Mouse (Mus musculus) hindbrain, embryonic 16.5 days (tissue): Measurements from ENCODE around the gene Smg6. TPM values are rescaled to one million over a fixed set of nuclear protein-coding genes. Genes with fewer than 3 reads are reported as not detected.
A peak's percentile ranks its signal among the peaks of the same experiment; 100 is the strongest.

Experiments
- ATAC-seq: fragments of 200-750 bp; cut with Nextera tagmentation; 2 replicates; pipeline ENCODE4 v1.8.0; 2017; ENCODE audit warnings: moderate TSS enrichment, moderate library complexity
- H3K27ac ChIP-seq: fragments of 300-500 bp; sonication (generic); 2 replicates; pipeline ENCODE4 v1.5.1; 2014; ENCODE audit warnings: low read depth, mild to moderate bottlenecking, control low read depth, low read length, moderate library complexity
- H3K27me3 ChIP-seq: fragments of 300-500 bp; sonication (generic); replicated peaks from 2 replicates; pipeline ENCODE4 v1.6.1; 2014; ENCODE audit warnings: low read length; ENCODE audit not compliant: control insufficient read depth, insufficient read depth
- H3K36me3 ChIP-seq: fragments of 300-500 bp; sonication (generic); 2 replicates; pipeline ENCODE4 v1.6.1; 2014; ENCODE audit warnings: mild to moderate bottlenecking, low read length, moderate library complexity, mixed read lengths; ENCODE audit not compliant: control insufficient read depth, insufficient read depth
- H3K4me1 ChIP-seq: fragments of 300-500 bp; sonication (generic); 2 replicates; pipeline ENCODE4 v1.6.1; 2014; ENCODE audit warnings: low read depth, low read length; ENCODE audit not compliant: control insufficient read depth, insufficient read depth
- H3K4me2 ChIP-seq: fragments of 300-500 bp; sonication (generic); 2 replicates; pipeline ENCODE4 v1.6.1; 2014; ENCODE audit warnings: mild to moderate bottlenecking, low read length, control low read depth, moderate library complexity
- H3K4me3 ChIP-seq: fragments of 300-500 bp; sonication (generic); 2 replicates; pipeline ENCODE4 v1.5.1; 2014; ENCODE audit warnings: mild to moderate bottlenecking, low read length, control low read depth, moderate library complexity
- H3K9ac ChIP-seq: fragments of 300-500 bp; sonication (generic); 2 replicates; pipeline ENCODE4 v1.6.1; 2014; ENCODE audit warnings: low read depth, mild to moderate bottlenecking, control low read depth, low read length, moderate library complexity
- H3K9me3 ChIP-seq: fragments of 300-500 bp; sonication (generic); 2 replicates; pipeline ENCODE4 v1.6.1; 2014; ENCODE audit warnings: mild to moderate bottlenecking, low read length, moderate library complexity; ENCODE audit not compliant: control insufficient read depth
- WGBS: fragments of 180-500 bp; shearing (Covaris S2); extraction: QIAGEN DNeasy Blood & Tissue Kit; methylation state at CpG from one replicate; pipeline ENCODE4 v1.1.7; 2014; 5-methylcytosine and 5-hydroxymethylcytosine counted together
- polyA plus RNA-seq: library from polyadenylated mRNA; unstranded; fragments of >200 nt; fragmentation: Nextera tagmentation; extraction: Ambion mirVana; gene quantifications from 2 replicates; pipeline ENCODE4 v1.2.1, GENCODE M21; 2015

Gene Smg6
- polyA plus RNA-seq, 1 experiment from 2014 or later, result 11.6 TPM

DNA sequence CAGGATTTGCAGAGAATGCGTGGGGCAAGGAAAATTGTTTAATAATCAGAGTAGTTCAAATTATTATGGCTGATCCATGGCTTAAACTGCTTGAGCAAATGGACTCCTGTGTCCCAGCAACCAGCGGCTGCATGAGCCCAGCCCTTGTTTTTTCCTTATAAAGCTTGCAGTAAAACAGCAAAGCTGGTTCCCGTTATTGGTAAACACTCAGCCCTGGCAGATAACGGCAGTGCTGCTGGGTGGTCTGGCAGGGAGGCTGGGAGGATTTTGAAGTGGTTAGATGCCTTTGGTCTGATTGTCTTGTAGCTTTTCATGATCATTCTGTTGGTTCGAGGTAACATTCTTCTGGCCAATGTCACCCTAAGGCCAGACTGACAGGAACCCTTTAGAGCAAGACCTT, 230.8 kb downstream of the Smg6 start:
- H3K27ac ChIP-seq, result no peak overlapping the region
- H3K27me3 ChIP-seq, result no peaks in the 10 kb centered on the region
- H3K9me3 ChIP-seq, result no peaks in the 10 kb centered on the region
- H3K4me3 ChIP-seq, result no peak overlapping the region
- H3K9ac ChIP-seq, result no peak overlapping the region
- no peaks in the 10 kb centered on the region for H3K4me1 ChIP-seq
- H3K4me2 ChIP-seq, result no peak overlapping the region
- ATAC-seq, result no peak
- peaks cover 3% of the 10 kb centered on the region; the same call in 1 of the 2 replicates for H3K36me3 ChIP-seq
- 70% methylated on average over 5 of the region's 5 CpGs for WGBS

- no peak overlapping the region for H3K9ac ChIP-seq
- H3K4me1 ChIP-seq, result no peaks in the 10 kb centered on the region
- H3K27ac ChIP-seq, result 0 out of 2 replicates have a peak overlapping the region, but pooled peaks have one; percentile 14
- no peaks in the 10 kb centered on the region for H3K27me3 ChIP-seq
- no peak for ATAC-seq
- H3K4me3 ChIP-seq, result no peak overlapping the region
- WGBS, result 43% methylated on average over 4 of the region's 4 CpGs
- H3K9me3 ChIP-seq, result no peaks in the 10 kb centered on the region
- peaks cover 3% of the 10 kb centered on the region; the same call in 1 of the 2 replicates for H3K36me3 ChIP-seq
- no peak overlapping the region for H3K4me2 ChIP-seq
These were observed 231.4 kb downstream of the Smg6 start for GRCm38 (mm10) chr11:75157037-75157436.

DNA sequence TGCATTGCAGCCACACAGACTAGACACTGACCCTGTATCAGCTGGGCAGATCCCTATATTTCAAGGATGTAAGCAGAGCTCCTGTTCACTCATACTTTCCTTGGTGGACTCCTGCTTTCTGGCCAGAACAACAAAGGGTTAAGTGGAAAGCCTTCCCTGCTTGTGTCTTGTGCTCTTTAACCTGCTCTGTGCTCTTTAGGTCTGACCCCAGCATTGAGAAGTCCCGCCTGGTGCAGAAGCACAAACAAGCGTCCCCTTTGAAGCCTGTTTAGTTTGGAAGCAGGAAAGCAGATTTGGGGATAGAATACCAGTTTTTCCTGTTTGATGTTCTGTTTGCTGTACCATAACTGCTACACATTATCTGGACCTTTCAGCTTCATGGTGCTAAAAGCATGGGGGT, 232.3 kb downstream of the Smg6 start:
- Histone ChIP-seq H3K4me1 (no peaks in the 10 kb centered on the region), H3K4me3 (no peak overlapping the region), H3K27ac (no peak overlapping the region), H3K27me3 (peaks cover 4% of the 10 kb centered on the region), H3K9ac (no peak overlapping the region), H3K9me3 (no peaks in the 10 kb centered on the region), H3K4me2 (no peak overlapping the region), H3K36me3 (peaks cover 7% of the 10 kb centered on the region)
- WGBS, result 49% methylated on average over 2 of the region's 2 CpGs
- no peak for ATAC-seq

GRCm38 (mm10) chr11:75158432-75158831, 232.8 kb downstream of the Smg6 start:
- Histone ChIP-seq H3K27ac (0 out of 2 replicates have a peak overlapping the region, but pooled peaks have one; percentile 7), H3K36me3 (peaks cover 9% of the 10 kb centered on the region), H3K27me3 (peaks cover 10% of the 10 kb centered on the region), H3K9me3 (no peaks in the 10 kb centered on the region), H3K4me3 (no peak overlapping the region), H3K4me2 (no peak overlapping the region), H3K4me1 (no peaks in the 10 kb centered on the region), H3K9ac (no peak overlapping the region)
- ATAC-seq, result no peak
- 94% methylated on average over 14 of the region's 14 CpGs for WGBS

DNA sequence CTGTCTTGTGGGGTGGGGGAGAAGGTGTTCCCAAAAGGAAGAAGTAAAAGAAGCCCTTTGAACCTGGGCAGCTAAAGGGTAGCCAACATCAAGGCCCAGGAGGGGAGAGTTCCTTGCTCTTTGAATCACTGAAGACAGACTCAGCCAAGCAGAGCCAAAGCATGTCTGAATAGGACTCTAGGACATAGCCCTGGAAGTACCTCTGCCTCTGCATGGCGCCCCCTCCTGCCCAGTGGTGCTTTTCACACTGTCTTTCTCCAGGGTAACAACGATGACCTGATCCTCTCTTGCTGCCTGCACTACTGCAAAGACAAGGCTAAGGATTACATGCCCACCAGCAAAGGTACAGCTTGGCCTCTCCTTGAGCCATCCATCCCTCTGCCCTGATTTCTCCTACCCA, 233.9 kb downstream of the Smg6 start:
- no peaks in the 10 kb centered on the region for H3K9me3 ChIP-seq
- H3K4me1 ChIP-seq, result no peaks in the 10 kb centered on the region
- H3K36me3 ChIP-seq, result peaks cover 9% of the 10 kb centered on the region
- 53% methylated on average over 2 of the region's 2 CpGs for WGBS
- no peak for ATAC-seq
- no peak overlapping the region for H3K4me2 ChIP-seq
- H3K4me3 ChIP-seq, result no peak overlapping the region
- no peak overlapping the region for H3K9ac ChIP-seq
- peaks cover 21% of the 10 kb centered on the region for H3K27me3 ChIP-seq
- H3K27ac ChIP-seq, result no peak overlapping the region

GRCm38 (mm10) chr11:75160954-75161353, 235.3 kb downstream of the Smg6 start:
- H3K36me3 ChIP-seq, result peaks cover 9% of the 10 kb centered on the region
- 77% methylated on average over 7 of the region's 7 CpGs for WGBS
- H3K9me3 ChIP-seq, result no peaks in the 10 kb centered on the region
- no peak overlapping the region for H3K27ac ChIP-seq
- ATAC-seq, result no peak
- H3K9ac ChIP-seq, result no peak overlapping the region
- no peak overlapping the region for H3K4me2 ChIP-seq
- H3K4me1 ChIP-seq, result peaks cover 7% of the 10 kb centered on the region
- peaks cover 35% of the 10 kb centered on the region for H3K27me3 ChIP-seq
- H3K4me3 ChIP-seq, result no peak overlapping the region

- peaks cover 40% of the 10 kb centered on the region for H3K27me3 ChIP-seq
- no peak for ATAC-seq
- no peak overlapping the region for H3K4me3 ChIP-seq
- H3K9me3 ChIP-seq, result no peaks in the 10 kb centered on the region
- peaks cover 9% of the 10 kb centered on the region for H3K36me3 ChIP-seq
- H3K4me2 ChIP-seq, result no peak overlapping the region
- 68% methylated on average over 4 of the region's 4 CpGs for WGBS
- no peak overlapping the region for H3K27ac ChIP-seq
- no peak overlapping the region for H3K9ac ChIP-seq
- H3K4me1 ChIP-seq, result peaks cover 11% of the 10 kb centered on the region
These were observed 235.9 kb downstream of the Smg6 start for GRCm38 (mm10) chr11:75161417-75162008.

- Histone ChIP-seq H3K4me1 (peaks cover 14% of the 10 kb centered on the region), H3K9me3 (no peaks in the 10 kb centered on the region), H3K9ac (no peak overlapping the region), H3K27me3 (peaks cover 51% of the 10 kb centered on the region), H3K27ac (no peak overlapping the region), H3K4me3 (no peak overlapping the region), H3K4me2 (no peak overlapping the region), H3K36me3 (peaks cover 9% of the 10 kb centered on the region)
- no peak for ATAC-seq
- 87% methylated on average over 12 of the region's 12 CpGs for WGBS
These were observed 237.0 kb downstream of the Smg6 start for GRCm38 (mm10) chr11:75162591-75163080.

GRCm38 (mm10) chr11:75163379-75163778, 237.8 kb downstream of the Smg6 start:
- H3K9me3 ChIP-seq, result no peaks in the 10 kb centered on the region
- no peak for ATAC-seq
- H3K27me3 ChIP-seq, result peaks cover 52% of the 10 kb centered on the region
- H3K36me3 ChIP-seq, result peaks cover 9% of the 10 kb centered on the region
- no peak overlapping the region for H3K9ac ChIP-seq
- 93% methylated on average over 6 of the region's 6 CpGs for WGBS
- H3K4me1 ChIP-seq, result peaks cover 17% of the 10 kb centered on the region
- no peak overlapping the region for H3K4me3 ChIP-seq
- H3K27ac ChIP-seq, result no peak overlapping the region
- H3K4me2 ChIP-seq, result no peak overlapping the region
